Mouse (Mus musculus) forebrain, embryonic 10.5 days (tissue): ENCODE results near the gene Abcc1. TPM values are rescaled to one million over a fixed set of nuclear protein-coding genes. Genes with fewer than 3 reads are reported as not detected.

Source experiments
- DNase-seq: peaks from one replicate; pipeline ENCODE4 v3.0.0-alpha.2; 2017; ENCODE audit warnings: low spot score; ENCODE audit errors: extremely low spot score
- H3K27ac ChIP-seq: fragments of 300-500 bp; sonication (generic); 2 replicates; pipeline ENCODE4 v1.5.1; 2016; ENCODE audit warnings: mild to moderate bottlenecking
- H3K27me3 ChIP-seq: fragments of 300-500 bp; sonication (generic); 2 replicates; pipeline ENCODE4 v1.6.1; 2016; ENCODE audit warnings: mild to moderate bottlenecking; ENCODE audit not compliant: poor library complexity, severe bottlenecking
- H3K36me3 ChIP-seq: fragments of 300-500 bp; sonication (generic); replicated peaks from 2 replicates; pipeline ENCODE4 v1.6.1; 2016; ENCODE audit warnings: mild to moderate bottlenecking, moderate library complexity
- H3K4me1 ChIP-seq: fragments of 300-500 bp; sonication (generic); 2 replicates; pipeline ENCODE4 v1.6.1; 2016
- H3K4me3 ChIP-seq: fragments of 300-500 bp; sonication (generic); 2 replicates; pipeline ENCODE4 v1.5.1; 2016; ENCODE audit warnings: mild to moderate bottlenecking, moderate library complexity
- H3K9me3 ChIP-seq: fragments of 300-500 bp; sonication (generic); 2 replicates; pipeline ENCODE4 v1.6.1; 2016; ENCODE audit warnings: mild to moderate bottlenecking, moderate library complexity
- WGBS: fragments of 180-500 bp; shearing (Covaris S2); methylation state at CpG from one replicate; pipeline ENCODE4 v1.1.7; 2016; 5-methylcytosine and 5-hydroxymethylcytosine counted together
- polyA plus RNA-seq: library from polyadenylated mRNA; unstranded; fragments of >200 nt; fragmentation: Nextera tagmentation; extraction: Ambion mirVana; gene quantifications from 2 replicates; pipeline ENCODE4 v1.2.1, GENCODE M21; 2016

The Abcc1 gene
- polyA plus RNA-seq, 1 experiment from 2014 or later: 9.8 TPM

- H3K4me1 ChIP-seq: no peaks in the 10 kb centered on the region
- no peak overlapping the region for H3K27ac ChIP-seq
- DNase-seq: no peak
- H3K9me3 ChIP-seq: no peaks in the 10 kb centered on the region
- no peaks in the 10 kb centered on the region for H3K27me3 ChIP-seq
- peaks cover 29% of the 10 kb centered on the region for H3K36me3 ChIP-seq
- WGBS: 91% methylated on average over 6 of the region's 6 CpGs
- no peak overlapping the region for H3K4me3 ChIP-seq
Observed at GRCm38 (mm10) chr16:14429371-14429770, 68.0 kb downstream of the Abcc1 start.

DNA sequence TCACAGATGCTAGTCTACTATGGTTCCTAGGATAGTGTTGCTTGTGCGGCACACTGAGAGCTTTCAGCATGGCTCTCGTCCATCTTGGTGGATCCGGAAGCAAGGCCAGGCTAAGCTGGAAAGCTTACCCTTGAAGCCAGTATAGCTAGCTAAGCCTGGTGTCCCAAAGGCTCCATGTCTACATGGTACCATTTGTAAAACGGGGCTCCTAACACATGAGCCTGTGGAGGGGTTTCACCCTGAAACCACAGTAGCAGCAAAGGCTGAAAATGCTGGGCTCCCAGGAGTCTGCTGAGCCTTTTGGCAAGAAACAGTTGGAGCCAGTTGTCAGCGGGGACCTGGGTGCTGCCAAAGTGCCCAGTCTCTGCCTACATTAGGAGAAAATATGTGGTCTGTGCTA lies 71.6 kb downstream of the Abcc1 start:
- 91% methylated on average over 5 of the region's 5 CpGs for WGBS
- Histone ChIP-seq H3K36me3 (peaks cover 38% of the 10 kb centered on the region), H3K9me3 (no peaks in the 10 kb centered on the region), H3K4me3 (no peak overlapping the region), H3K4me1 (no peaks in the 10 kb centered on the region), H3K27ac (no peak overlapping the region), H3K27me3 (no peaks in the 10 kb centered on the region)
- DNase-seq: no peak

GRCm38 (mm10) chr16:14435526-14435925 lies 74.2 kb downstream of the Abcc1 start:
- no peaks in the 10 kb centered on the region for H3K27me3 ChIP-seq
- no peaks in the 10 kb centered on the region for H3K9me3 ChIP-seq
- 95% methylated on average over 1 of the region's 1 CpGs for WGBS
- no peaks in the 10 kb centered on the region for H3K4me1 ChIP-seq
- no peak for DNase-seq
- peaks cover 34% of the 10 kb centered on the region for H3K36me3 ChIP-seq
- no peak overlapping the region for H3K27ac ChIP-seq
- H3K4me3 ChIP-seq: no peak overlapping the region

GRCm38 (mm10) chr16:14437446-14437982 lies 76.2 kb downstream of the Abcc1 start:
- no peak for DNase-seq
- Histone ChIP-seq H3K4me3 (no peak overlapping the region), H3K36me3 (peaks cover 38% of the 10 kb centered on the region), H3K27ac (no peak overlapping the region), H3K9me3 (no peaks in the 10 kb centered on the region), H3K4me1 (no peaks in the 10 kb centered on the region), H3K27me3 (no peaks in the 10 kb centered on the region)
- 93% methylated on average over 8 of the region's 8 CpGs for WGBS

DNA sequence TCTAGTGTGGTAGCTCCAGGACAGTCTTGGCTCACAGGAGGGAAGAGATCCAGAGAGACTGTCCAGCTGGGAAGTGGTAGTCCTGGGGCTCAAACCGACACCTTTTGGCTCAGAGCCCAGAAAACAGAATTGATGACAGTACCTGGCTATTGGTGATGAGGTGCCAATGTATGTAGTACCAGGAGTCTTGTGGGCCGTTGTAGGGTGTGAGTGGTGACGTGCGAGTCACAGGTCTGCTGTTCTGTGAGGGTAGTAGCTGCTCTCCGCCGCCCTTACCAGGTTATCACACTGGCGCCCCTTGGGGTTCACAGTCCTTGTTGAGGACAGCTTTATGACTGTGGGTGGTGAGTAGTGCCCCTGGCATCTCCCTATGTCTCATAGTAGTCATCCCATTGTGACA lies 77.2 kb downstream of the Abcc1 start:
- Histone ChIP-seq H3K27me3 (no peaks in the 10 kb centered on the region), H3K4me3 (no peak overlapping the region), H3K9me3 (no peaks in the 10 kb centered on the region), H3K27ac (no peak overlapping the region), H3K36me3 (peaks cover 47% of the 10 kb centered on the region), H3K4me1 (no peaks in the 10 kb centered on the region)
- no peak for DNase-seq
- 96% methylated on average over 7 of the region's 7 CpGs for WGBS

- no peak overlapping the region for H3K27ac ChIP-seq
- no peaks in the 10 kb centered on the region for H3K27me3 ChIP-seq
- WGBS: 88% methylated on average over 6 of the region's 6 CpGs
- peaks cover 47% of the 10 kb centered on the region for H3K36me3 ChIP-seq
- no peaks in the 10 kb centered on the region for H3K9me3 ChIP-seq
- DNase-seq: no peak
- H3K4me3 ChIP-seq: no peak overlapping the region
- no peaks in the 10 kb centered on the region for H3K4me1 ChIP-seq
Observed at GRCm38 (mm10) chr16:14439081-14439480, 77.7 kb downstream of the Abcc1 start.

DNA sequence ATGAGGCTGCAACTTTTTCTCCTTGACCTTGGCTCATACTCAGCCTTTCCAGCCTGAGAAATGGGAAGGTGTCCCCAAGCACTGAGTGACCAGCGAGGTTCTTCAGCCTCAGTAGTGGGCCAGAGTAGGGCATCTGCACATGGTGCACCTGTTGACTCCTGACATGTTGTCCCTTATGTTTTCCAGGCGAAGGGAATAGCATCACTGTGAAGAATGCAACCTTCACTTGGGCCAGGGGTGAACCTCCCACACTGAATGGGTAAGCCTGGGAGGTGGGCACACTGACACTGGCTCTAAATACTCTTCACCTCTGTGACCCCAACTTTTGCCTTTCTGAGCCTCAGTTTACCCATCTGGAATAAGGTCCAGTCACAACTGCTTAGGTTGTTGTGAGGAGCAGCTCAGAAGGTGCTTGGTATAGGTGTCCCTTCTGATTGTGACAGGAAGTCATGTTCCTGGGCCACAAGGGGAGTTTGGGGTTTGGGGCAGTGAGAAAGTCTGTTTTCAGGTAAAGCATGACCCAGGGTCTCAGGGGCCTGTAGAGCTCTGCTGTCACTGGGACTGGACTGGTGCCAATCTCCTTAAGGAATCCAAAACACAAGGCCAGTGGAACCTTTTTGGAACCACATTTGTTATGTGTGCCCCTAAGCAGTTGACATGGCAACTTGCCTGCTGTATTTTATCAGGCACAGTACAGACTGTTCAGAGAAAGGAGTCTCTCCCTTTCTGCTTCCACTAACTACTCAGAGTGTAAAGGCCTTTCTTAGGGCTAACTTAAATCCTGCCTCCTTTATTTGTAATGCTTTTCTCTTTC lies 78.7 kb downstream of the Abcc1 start:
- H3K27me3 ChIP-seq: no peaks in the 10 kb centered on the region
- H3K27ac ChIP-seq: no peak overlapping the region
- no peak for DNase-seq
- H3K4me3 ChIP-seq: no peak overlapping the region
- no peaks in the 10 kb centered on the region for H3K9me3 ChIP-seq
- H3K36me3 ChIP-seq: peaks cover 47% of the 10 kb centered on the region
- WGBS: 94% methylated on average over 2 of the region's 2 CpGs
- H3K4me1 ChIP-seq: no peaks in the 10 kb centered on the region

DNA sequence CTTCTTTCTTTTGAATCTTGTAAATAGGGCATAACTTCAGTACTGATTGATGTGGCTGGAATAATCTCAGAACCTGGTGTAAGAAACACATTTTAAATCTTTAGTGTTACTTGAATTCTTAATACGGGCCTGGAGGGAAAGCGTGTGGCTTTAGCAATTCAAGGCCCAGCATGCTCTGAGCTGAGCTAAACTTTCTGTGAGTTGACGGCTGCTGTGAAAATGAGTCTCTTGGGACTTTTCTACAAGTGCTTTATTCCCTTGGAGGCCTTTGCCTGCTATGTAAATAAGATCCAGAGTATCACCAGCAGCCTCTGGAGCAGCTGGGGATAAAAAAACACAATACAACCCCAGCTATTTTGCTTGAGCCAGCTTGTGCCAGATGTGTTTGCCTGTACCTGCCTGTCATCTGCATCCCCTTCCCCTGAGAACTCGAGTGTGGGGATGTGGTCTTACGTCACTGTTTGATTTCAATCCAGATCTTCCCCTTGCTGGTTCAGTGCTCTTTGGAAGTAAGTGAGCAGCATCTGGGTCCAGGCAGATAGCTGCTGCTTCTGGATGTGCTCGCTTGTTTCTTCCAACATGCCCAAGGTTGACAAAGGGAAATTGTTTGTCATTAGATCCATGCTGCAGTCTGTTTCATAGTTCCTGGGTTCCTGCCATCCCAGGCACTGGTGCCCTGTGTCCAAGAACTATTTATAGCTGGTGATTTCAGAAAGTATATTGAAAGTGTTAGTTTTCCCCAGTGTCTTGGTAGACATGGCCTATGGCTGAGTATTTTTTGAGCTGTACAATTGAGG lies 82.9 kb downstream of the Abcc1 start:
- DNase-seq: no peak
- peaks cover 66% of the 10 kb centered on the region for H3K36me3 ChIP-seq
- 81% methylated on average over 6 of the region's 6 CpGs for WGBS
- H3K27ac ChIP-seq: no peak overlapping the region
- no peaks in the 10 kb centered on the region for H3K27me3 ChIP-seq
- no peaks in the 10 kb centered on the region for H3K9me3 ChIP-seq
- no peak overlapping the region for H3K4me3 ChIP-seq
- H3K4me1 ChIP-seq: no peaks in the 10 kb centered on the region

DNA sequence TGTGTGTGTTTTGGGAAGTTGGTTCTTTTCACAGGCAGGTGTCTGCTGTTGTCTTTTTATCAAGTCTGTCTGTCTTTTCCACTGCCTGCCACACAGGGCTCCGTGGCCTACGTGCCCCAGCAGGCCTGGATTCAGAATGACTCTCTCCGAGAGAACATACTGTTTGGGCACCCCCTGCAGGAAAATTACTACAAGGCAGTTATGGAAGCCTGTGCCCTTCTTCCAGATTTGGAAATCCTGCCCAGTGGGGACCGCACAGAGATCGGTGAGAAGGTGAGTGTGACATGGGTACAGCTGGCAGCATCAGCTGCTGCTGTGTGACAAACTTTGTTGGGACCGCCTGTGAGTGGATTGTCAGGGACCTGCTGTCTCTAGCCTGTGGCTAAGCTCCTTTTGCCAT lies 83.8 kb downstream of the Abcc1 start:
- H3K4me1 ChIP-seq: no peaks in the 10 kb centered on the region
- no peaks in the 10 kb centered on the region for H3K9me3 ChIP-seq
- H3K27ac ChIP-seq: no peak overlapping the region
- H3K36me3 ChIP-seq: peaks cover 68% of the 10 kb centered on the region
- H3K27me3 ChIP-seq: no peaks in the 10 kb centered on the region
- no peak for DNase-seq
- 89% methylated on average over 6 of the region's 6 CpGs for WGBS
- no peak overlapping the region for H3K4me3 ChIP-seq

- WGBS: 95% methylated on average over 4 of the region's 4 CpGs
- Histone ChIP-seq H3K36me3 (peaks cover 65% of the 10 kb centered on the region), H3K27ac (no peak overlapping the region), H3K4me1 (no peaks in the 10 kb centered on the region), H3K27me3 (no peaks in the 10 kb centered on the region), H3K4me3 (no peak overlapping the region), H3K9me3 (no peaks in the 10 kb centered on the region)
- no peak for DNase-seq
Observed at GRCm38 (mm10) chr16:14447366-14447765, 86.0 kb downstream of the Abcc1 start.

DNA sequence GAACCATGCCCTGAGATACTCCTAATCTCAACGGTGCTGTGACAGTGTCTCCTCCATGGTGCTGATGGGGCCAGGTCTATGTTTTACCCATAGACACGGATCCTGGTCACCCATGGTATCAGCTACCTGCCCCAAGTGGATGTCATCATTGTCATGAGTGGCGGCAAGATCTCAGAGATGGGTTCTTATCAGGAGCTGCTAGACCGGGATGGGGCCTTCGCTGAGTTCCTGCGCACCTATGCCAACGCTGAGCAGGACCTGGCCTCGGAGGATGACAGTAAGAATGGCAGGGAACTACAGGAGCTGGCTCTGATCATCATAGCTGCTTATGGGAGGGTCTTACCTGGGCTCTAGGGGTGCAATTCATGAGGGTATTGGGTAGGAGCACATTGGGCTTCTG lies 86.9 kb downstream of the Abcc1 start:
- H3K27me3 ChIP-seq: no peaks in the 10 kb centered on the region
- no peaks in the 10 kb centered on the region for H3K4me1 ChIP-seq
- 91% methylated on average over 8 of the region's 8 CpGs for WGBS
- no peak overlapping the region for H3K4me3 ChIP-seq
- DNase-seq: no peak
- no peaks in the 10 kb centered on the region for H3K9me3 ChIP-seq
- H3K36me3 ChIP-seq: peaks cover 61% of the 10 kb centered on the region
- H3K27ac ChIP-seq: no peak overlapping the region

DNA sequence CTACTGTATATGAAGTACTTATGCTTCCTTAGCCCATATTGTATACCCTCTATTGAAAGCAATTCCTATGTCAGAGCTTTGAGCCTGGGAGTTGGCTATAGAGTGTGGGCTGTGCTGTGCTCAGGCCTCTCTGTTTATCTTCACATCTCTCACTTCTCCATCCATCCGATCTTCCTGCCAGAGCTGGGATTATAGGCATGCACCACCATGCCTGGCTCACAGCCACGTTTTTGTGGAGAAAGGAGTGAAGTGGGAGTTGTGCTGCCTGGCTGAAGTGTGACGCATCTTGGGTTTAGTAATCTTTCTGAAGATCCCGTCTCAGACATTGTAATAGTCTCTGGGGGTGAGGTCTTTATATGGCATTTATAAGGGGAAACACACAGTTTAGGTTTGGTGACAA lies 88.5 kb downstream of the Abcc1 start:
- WGBS: 96% methylated on average over 4 of the region's 4 CpGs
- H3K4me1 ChIP-seq: no peaks in the 10 kb centered on the region

More for the DNA sequence above, 88.5 kb downstream of the Abcc1 start:
- H3K27me3 ChIP-seq: no peaks in the 10 kb centered on the region
- H3K4me3 ChIP-seq: no peak overlapping the region
- no peak for DNase-seq
- H3K27ac ChIP-seq: no peak overlapping the region
- peaks cover 66% of the 10 kb centered on the region for H3K36me3 ChIP-seq
- H3K9me3 ChIP-seq: no peaks in the 10 kb centered on the region
